Mouse (Mus musculus) thymus, postnatal 0 days (tissue): Measurements from ENCODE around the gene Rbm34. TPM values are rescaled to one million over a fixed set of nuclear protein-coding genes. Genes with fewer than 3 reads are reported as not detected.
A peak's percentile ranks its signal among the peaks of the same experiment; 100 is the strongest.
"Not testable (repeated sequence)": the region's sequence is repeated elsewhere in the genome, so short reads cannot be mapped to it uniquely, and the experiment has no call there.

Experiments
- DNase-seq: peaks from one replicate; pipeline ENCODE4 v3.0.0-alpha.2; 2015; ENCODE audit warnings: low spot score
- polyA plus RNA-seq: library from polyadenylated mRNA; unstranded; fragments of >200 nt; fragmentation: Nextera tagmentation; extraction: Ambion mirVana; gene quantifications from 2 replicates; pipeline ENCODE4 v1.2.1, GENCODE M21; 2015

The Rbm34 gene
- 33.3 and 41.5 TPM in 2 replicates for polyA plus RNA-seq

DNA sequence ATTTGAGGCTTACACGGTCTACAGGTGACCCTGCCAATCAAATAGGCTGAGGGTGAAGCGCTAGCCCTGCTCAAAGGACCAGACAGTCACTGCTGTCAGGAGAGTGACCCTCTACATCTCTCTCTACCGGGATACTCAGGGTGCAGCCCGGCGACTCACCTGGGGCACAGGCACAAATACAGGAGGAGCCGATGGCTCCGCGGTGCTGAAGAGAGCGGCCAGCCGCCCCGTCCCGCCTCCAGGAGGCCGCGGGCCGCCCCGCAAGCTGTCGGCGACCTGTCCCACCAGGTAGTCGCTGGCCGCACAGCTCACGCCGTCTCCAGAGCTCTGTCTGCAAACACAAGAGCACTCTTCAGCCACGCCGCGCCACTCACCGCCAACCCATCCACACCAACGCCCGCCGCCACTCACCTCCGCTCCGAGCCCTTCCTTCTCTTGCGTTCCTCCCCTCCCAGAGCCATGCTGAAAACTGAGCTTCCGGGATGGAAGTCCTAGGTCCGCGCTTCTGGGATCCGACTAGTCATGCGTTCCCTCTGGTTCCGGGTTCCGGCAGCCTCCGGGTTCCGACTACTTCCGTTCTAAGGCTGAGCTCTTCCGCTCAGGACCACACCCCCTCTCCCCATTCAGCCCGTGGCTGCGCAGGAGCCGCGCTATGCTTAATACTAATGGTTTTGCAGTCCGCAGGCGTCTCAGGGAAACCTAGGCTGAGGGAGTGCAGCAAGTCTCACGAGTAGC is at the start of gene Rbm34:
TSS of gene Rbm34 (minus strand) at position 493 of the 735 bp plus-strand sequence.
- DNase-seq = peak; percentile 94

DNA sequence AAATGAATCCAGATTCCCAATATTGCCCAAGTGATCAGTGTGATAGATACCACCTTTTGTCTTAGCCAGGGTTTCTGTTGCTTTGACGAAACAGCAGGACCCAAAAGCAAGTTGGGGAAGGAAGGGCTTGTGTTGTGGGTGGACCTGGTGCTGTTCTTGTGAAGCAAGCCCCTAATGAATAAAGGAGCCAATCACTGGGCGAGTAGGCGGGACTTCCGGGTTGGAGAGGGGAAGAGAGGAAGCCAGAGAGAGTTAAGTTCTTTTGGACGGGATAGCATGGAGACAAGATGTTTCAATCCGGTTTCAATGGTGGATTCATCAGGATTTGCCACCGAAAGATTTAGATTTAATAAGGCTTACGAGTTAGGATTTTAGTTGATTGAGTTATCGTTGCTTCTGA is 40.8 kb upstream of the Rbm34 start:
- DNase-seq = no peak

DNA sequence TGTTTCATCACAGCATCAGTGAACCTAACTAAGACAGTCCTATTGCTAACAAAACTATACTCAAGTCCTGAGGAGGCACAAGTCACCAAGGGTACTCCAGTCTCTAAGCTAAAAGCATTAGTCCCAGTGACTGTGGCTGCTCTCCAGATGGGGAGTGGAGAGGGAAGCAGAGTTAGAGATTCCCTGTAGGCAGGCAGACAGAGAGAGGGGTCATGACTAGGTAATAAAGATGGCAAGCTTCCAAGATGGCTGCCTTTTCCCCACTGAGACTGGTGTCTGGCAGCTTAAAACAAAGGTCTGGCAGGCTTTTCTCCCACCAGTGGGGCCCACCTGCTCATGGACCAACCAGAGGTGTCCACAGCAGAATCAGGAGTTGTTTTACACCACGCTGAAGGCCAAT is 23.6 kb upstream of the Rbm34 start:
- no peak for DNase-seq

DNA sequence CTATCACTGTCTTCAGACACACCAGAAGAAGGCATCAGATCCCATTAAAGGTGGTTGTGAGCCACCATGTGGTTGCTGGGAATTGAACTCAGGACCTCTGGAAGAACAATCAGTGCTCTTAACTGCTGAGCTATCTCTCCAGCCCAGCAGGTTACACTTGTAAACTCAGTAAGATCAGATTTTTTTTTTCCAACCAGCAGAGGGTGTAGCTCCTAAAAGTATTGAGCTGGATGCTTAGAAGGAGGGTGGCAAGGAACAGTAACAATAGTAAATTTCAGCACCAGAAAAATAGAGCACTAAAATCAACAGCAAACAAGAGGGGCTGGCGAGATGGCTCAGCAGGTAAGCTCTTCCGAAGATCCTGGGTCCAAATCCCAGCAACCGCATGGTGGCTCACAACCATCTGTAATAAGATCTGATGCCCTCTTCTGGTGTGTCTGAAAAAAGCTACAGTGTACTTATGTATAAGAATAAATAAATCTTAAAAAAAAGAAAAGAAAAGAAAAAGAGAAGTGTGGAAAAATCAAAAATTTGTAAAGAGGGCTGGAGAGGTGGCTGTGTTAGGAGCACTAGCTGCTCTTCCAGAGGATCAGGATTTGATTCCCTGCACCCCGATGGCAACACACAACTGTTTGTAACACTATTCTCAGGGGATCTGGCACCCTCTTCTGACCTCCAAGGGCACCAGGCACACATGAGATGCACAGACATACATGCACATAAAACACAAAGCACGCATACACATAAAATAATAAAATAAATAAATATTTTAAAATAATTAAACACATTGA is 18.7 kb upstream of the Rbm34 start:
- DNase-seq = no peak

DNA sequence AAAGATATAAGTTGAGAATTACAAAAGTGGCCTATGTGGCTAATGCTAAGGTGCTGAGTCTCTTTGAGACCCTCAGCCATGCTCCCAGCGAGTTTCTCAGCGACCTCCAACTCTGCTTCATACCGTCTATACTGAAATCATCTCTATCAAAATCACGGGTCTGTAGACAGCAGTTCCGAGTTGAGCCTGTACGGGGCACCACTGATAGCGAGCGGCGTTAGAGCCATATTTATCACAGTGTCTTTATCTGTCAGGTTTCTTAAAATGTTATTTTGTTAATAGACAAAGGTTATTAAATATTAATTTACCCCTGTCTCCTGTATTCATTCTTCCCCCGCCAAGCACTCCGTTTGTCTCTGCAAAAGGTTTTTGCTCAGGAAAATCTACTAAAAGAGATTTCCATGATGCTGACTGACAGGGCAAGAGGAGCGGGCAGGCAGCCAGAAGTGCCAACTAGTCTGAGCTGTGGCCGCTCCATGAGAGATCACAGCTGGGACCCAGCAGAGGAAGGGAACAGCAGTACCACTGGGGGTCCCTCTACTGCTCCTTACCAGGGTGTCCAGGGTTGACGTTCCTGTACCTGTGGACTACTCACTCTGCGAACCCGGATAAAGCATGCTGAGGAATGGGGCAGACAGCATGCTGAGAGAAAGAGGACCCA is 17.6 kb upstream of the Rbm34 start:
- no peak for DNase-seq

DNA sequence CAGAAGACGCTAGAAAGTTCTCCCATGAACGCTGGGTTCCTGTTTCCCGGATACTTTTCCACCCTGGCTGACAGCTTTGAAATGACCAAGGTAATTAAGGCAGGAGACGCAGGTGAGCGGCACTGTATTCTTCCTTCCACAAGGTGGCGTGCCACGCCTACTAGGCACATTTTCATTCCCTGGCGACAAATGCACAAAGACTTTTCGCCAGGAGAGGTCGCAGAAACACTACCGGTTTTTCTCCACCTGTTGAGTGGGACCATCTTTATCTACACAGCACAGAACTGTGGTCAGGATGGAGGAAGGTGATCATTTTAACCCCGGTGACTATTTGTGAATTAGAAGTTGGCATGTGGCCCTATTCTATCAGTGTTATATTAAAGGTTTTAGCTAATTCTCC is 15.6 kb upstream of the Rbm34 start:
- DNase-seq = peak; percentile 82

DNA sequence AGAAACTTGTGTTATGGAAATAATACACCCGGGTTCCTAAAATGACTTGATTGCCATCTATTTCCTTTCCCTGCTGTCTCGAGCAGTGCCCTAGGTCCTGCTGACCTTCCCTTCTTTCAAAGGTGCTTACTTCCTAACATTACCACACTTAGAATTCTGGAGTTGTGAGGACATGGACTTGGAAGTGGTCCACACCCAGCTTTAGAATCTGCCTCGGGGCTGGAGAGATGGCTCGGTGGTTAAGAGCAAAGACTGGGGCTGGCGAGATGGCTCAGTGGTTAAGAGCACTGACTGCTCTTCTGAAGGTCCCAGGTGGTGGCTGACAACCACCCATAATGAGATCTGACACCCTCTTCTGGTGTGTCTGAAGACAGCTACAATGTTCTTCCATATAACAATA is 9.2 kb upstream of the Rbm34 start:
- DNase-seq = no peak

DNA sequence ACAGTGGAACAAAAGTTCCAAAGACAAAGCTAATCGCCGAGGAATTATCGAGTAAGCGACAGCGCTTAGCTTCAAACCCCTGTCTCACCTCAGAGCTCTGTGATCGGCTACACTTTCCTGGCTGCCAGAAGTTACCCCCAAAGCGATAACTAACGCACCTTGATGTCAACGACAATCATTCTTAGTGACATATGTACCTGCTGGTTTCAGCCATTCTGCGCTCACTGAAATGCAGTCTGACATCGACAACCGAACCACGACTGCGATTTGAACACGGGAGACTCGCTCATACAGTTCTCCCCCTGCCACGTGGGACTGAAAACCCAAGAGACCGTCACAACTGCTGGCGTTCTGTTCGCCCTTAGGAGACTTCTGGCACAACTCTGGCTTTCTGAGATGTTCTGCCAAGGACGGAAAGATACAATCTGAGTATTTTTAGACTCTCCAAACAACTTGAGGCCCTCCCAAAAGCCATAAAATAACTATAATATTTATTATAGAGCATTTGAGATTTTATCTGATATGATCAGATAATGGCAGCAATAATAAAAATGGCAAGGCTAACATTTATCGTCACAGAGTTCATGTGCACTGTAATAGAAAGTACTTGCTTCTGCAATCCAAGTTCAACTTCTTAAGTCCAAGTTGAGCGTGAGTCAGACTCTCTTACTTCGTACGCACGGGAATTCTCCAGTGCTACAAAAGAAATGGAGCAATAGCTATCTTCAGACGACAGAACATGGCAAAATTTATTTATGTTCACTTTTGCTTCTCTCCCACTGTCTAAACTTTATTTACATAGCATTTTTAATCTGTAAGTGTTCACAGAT is 8.4 kb upstream of the Rbm34 start:
- no peak for DNase-seq

DNA sequence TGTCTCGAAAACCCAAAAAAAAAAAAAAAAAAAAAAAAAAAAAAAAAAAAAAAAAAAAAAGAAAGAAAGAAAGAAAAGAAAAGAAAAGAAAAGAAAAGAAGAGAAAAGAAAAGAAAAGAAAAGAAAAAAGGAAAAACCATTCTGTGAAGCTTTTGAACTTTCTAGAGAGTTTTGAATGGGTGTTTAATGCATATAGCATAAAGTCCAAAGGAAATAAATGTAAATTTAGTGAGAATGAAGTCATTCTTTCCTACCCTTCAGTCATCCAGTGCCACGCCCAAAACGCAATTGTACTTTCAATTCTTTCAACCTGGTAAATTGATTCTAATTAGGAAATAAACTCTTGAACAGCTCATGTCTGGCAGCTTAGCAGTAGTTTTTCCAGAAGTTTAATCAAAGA is 7.7 kb upstream of the Rbm34 start:
- DNase-seq = not testable (repeated sequence)

DNA sequence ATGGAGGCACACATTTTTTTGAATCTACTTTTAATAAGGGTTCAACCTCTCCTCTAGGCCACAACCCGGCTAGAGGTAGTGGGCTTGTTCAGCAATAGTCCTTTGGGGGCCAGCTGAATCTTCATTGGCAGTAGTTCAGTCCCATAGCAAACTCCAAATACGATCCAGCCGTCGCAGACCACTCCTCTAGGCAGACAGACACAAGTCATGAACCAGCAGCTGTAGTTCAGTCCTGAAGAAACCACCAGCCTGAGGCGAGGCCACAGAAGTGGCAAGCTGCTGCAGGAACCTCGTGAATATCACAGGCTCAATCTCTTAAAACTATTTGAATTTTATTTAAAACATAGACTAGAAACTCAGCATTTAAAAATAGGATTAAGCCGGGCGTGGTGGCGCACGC is 7.2 kb upstream of the Rbm34 start:
- DNase-seq = no peak

DNA sequence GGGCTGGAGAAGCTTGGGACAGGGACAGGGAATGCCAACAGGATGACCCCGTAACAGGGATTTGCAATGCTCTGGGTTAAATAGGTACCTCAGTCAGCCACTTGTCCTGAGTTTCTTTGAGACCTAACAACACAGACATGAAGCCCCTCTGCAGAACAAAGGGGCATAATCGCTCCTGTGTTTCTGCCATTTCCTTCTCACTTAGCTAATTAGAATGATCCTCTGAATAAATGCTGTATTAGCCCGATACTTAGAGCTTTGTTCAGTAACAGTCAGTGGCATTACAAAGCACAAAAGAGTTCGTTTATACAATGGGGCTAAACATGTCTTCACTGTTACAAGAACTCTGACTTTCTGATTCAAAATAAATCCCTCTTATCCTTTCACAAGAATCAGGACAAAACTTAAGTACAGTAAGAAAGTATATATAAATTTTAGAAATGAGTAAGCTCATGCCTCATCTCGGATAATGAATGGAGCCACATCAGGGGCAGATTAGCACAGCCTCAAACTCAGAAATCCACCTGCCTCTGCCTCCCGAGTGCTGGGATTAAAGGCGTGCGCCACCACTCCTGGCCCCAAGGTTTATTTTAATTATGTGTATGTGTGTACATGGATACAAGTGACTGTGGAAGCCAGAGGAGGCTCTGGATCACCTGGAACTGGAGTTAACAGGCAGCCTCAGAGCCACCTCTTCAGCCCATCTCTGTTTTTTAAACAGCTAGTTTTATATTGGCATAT is 5.9 kb upstream of the Rbm34 start:
- DNase-seq = no peak

DNA sequence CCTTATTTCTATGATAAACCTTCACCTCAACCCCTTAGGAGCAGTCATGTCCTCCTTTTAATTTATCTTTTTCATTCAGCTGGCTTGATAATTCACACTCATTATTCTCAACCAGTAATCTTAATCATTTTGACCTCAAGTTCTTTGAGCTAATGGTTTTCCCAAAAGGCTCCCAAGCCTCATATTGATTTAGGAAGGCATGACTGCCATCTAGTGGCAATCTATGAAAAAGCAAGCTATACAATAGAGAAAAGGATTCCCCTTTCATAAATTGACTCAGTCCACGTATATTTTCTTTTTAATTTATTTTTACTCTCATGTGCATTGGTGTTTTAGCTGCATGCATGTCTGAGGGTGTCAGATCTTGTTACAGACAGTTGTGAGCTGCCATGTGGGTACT is 4.8 kb upstream of the Rbm34 start:
- DNase-seq = peak; percentile 50

DNA sequence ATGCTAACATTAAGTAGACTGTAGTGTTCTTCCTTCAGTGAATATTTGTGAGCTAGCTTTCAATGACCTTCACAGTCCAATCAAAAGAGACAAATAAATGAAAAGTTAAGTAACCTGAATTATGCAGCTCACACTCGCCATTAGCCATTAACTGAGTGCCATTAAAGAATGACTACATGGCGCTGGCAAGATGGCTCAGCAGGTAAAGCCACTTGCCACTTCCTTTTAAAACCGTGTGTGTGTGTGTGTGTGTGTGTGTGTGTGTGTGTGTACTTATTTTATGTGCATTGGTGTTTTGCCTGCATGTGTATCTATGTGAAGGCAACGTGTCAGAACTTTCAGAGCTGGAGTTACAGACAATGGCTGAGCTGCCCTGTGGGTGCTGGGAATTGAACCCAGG is 3.6 kb upstream of the Rbm34 start:
- DNase-seq = no peak

DNA sequence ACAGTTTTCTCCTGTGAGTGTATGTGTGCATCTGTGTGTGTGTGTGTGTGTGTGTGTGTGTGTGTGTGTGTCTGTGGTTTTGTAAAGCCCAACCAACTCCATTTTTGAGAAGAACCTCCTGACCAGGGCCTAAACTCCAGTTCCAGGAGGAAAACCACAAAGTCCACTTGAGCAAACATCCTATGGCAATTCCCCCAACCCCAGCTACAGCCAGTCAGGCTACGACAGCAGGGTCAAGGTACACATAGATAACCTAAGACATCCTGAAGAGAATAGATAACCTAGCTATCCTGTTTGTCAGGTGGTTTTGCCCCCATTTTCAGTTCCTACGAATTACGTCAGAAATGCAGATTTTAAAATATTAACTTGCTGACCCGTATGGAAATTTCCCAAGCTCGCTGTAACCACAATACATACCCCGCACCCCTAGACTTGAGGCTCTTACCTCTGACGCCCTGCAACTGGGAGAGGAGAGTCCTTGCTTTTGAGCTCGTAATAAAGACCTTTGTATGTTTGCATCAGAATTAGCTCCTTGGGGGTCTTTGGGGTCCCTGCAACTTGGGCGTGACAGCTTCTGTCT is 2.9 kb upstream of the Rbm34 start:
- no peak for DNase-seq

DNA sequence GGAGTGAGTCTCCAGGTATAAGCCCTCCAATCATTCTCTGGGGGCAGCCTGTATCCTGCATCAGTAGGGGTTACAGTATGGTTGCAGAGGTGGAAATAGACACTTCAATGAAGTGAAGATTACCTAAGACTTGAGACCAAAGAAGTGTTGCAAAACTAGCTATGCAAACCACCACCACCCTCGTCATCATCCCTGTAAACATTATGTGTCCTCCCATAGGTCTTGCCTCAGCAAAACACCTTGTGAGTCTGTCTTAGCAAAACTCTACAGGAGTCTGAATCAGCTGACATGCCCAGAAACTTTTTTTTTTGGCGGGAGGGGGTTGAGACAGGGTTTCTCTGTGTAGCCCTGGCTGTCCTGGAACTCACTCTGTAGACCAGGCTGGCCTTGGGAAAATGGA is 1.8 kb upstream of the Rbm34 start:
- no peak for DNase-seq

DNA sequence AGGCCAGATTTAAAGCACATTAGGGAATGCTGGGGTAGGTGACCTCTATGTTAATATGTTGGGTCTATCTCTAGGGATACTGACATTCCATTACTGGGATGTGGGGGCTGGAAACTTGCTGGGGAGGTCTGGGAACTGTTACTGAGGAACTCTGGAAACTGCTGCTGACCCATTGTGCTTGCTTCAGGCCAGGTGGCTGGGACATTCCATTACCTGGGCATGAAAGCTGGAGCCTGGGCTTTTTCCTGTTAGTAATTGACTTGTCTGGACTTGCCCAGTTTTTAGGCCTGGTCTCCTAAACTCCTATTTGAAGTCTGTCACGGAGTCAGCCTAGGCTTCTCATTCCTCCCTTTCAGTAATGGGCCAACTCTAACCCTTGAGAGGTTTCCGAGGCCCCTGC is 1.2 kb upstream of the Rbm34 start:
- no peak for DNase-seq

DNA sequence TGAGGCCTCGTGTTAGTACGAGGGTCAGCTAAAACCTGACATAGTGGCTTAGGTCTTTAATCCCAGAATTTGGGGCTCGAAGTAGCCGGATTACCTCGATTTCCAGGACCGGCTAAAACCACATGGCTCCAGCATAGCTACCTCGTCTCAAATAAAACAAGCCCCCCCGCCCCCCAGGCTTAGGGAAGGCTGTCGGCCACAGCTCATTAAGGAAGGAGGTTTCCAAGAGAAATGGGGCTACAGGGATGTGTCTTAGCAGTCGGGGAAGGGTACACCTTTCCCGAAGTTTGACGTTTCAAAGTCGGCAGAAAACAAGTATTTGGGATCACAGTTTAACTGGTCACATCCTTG is 418 bp upstream of the Rbm34 start:
- DNase-seq = no peak

DNA sequence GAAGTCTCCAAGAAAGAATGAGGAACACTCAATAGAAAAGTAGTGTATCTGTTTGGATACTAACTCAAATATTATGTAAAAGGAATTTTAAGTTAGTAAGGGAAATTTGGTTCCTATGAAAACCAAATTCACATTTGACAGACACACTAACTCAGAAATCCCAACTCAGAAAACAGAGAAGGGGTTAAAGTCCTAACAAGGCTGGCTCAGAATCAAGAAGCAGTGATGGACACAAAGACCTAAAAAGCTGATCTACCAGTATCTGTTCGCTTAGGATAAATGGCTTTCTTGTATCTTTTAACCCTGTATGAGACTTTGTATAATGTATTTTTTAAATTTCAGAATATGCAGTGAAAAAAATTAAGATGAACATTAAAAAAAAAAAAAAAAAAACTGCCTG is 1.3 kb downstream of the Rbm34 start:
- no peak for DNase-seq

DNA sequence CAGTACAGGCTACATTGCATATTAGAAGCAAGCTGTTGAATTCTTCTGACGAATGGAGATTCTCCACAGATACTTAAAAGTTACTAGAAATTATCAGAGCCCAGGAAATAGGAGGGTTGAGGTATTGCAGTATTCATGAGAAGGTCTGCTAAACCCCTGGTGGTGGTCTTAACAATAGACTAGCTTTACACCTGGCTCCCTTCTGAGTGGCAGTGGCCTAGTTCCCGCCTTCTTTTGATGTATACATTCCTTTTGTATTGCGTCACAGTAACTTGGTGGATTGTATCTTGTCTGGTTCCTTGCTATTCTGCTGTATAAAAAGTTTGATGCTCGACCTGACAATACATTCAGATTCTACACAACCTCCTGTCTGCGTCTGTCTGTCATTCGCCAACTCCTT is 2.8 kb downstream of the Rbm34 start:
- DNase-seq = no peak

DNA sequence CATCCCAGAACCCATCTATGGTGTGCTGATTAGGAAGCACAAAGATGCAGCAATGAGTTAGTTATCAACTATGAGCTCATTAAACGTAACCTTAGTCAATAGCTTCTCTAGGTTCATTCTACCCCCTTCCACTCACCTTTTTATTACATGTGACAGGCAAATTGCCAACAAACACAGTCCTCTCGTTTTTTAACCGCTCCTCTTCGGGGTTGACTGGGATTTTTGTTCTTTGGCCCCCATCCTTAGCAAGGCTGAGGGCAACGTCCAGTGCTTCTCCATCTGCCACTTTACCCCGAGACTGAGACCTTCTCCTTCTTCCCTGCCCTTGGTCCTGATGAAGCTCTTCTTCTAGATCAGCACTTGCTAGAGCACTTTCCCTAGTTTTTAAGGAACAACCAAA is 5.6 kb downstream of the Rbm34 start:
- DNase-seq = no peak

DNA sequence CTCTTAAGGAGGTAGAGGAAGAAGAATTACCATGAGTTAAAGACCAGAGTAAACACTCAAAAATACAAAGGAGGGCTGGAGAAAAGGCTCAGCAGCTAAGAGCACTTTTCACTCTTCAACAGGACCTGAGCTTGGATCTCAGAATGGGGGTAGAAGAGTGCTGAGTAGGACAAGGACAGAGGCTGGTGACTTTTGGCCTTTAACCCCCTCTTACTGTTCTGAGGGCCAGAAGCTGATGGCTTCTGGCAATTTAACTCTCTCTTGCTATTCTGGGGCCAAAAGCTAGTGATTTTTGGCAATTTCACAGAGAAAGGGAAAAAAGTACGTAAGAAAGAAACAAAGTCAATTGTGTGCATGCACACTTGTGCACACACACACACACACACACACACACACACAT is 8.0 kb downstream of the Rbm34 start:
- no peak for DNase-seq
